7 mouse cellular contexts compared by ENCODE assay signal in genomic region chr11:97025721-97026344, GRCm38 (mm10). TPM values are rescaled to one million over a fixed set of nuclear protein-coding genes. Genes with fewer than 3 reads are reported as not detected.
DNase-seq lines count a peak whose midpoint lies in the region; ATAC-seq and TF ChIP-seq lines count a peak whose summit lies in the region.

No protein-coding gene starts in this region.

- H3K36me3 ChIP-seq in intestine, postnatal 0 days (ENCODE audit: control insufficient read depth, insufficient read depth): no peaks in the 10 kb centered on the region; the same call in 1 of the 2 replicates
- H3K36me3 ChIP-seq in limb, embryonic 10.5 days: no peaks in the 10 kb centered on the region
- no peaks in the 10 kb centered on the region for H3K36me3 ChIP-seq in midbrain, embryonic 12.5 days
- H3K36me3 ChIP-seq in small intestine, adult 2 months (ENCODE audit: control insufficient read depth, insufficient read depth, low read length): no peaks in the 10 kb centered on the region

- DNase-seq in adrenal gland, adult 8-10 months: peak; percentile 69
- peak; percentile 90 for DNase-seq in embryo, embryonic 9.5 days (ENCODE audit: extremely low spot score)
- DNase-seq in limb, embryonic 10.5 days (ENCODE audit: low spot score): peak; percentile 93

- peak overlapping the region; percentile 33 for H3K4me3 ChIP-seq in intestine, postnatal 0 days (ENCODE audit: low read depth, low read length)
- H3K4me3 ChIP-seq in limb, embryonic 10.5 days: peak overlapping the region; percentile 43
- H3K4me3 ChIP-seq in midbrain, embryonic 12.5 days: peak overlapping the region; percentile 26
- H3K4me3 ChIP-seq in small intestine, adult 2 months (ENCODE audit: low read depth, low read length): peak overlapping the region; percentile 40

- H3K27me3 ChIP-seq in intestine, postnatal 0 days (replicated peaks; ENCODE audit: control insufficient read depth, insufficient read depth, low read length): peaks cover 37% of the 10 kb centered on the region
- H3K27me3 ChIP-seq in limb, embryonic 10.5 days (ENCODE audit: low read depth, poor library complexity, severe bottlenecking): peaks cover 46% of the 10 kb centered on the region
- H3K27me3 ChIP-seq in midbrain, embryonic 12.5 days: peaks cover 50% of the 10 kb centered on the region
- peaks cover 10% of the 10 kb centered on the region for H3K27me3 ChIP-seq in small intestine, adult 2 months (ENCODE audit: control insufficient read depth, insufficient read depth, low read length)

- TF ChIP-seq POLR2A in small intestine, adult 2 months (IDR thresholded peaks at IDR 0.05; ENCODE audit: low read depth, low read length): no peak

- H3K4me2 ChIP-seq in intestine, postnatal 0 days (replicated peaks; ENCODE audit: low read depth): peak overlapping the region; percentile 70
- peak overlapping the region; percentile 52 for H3K4me2 ChIP-seq in midbrain, embryonic 12.5 days (replicated peaks)

- WGBS in intestine, postnatal 0 days: 9% methylated on average over 17 of the region's 17 CpGs
- 3% methylated on average over 17 of the region's 17 CpGs for WGBS in limb, embryonic 10.5 days
- WGBS in midbrain, embryonic 12.5 days: under 1% methylated on average over 17 of the region's 17 CpGs
- WGBS in small intestine, adult 2 months: 6% methylated on average over 17 of the region's 17 CpGs

- peak; percentile 98 for TF ChIP-seq CTCF in intestine, postnatal 0 days (IDR thresholded peaks at IDR 0.05; ENCODE audit: low read depth)
- TF ChIP-seq CTCF in small intestine, adult 2 months (IDR thresholded peaks at IDR 0.05; ENCODE audit: extremely low read depth, insufficient read length, insufficient replicate concordance, low read depth, low read length): peak; percentile 94

- peaks cover 15% of the 10 kb centered on the region; the same call in 1 of the 2 replicates for H3K4me1 ChIP-seq in intestine, postnatal 0 days (replicated peaks; ENCODE audit: control insufficient read depth, insufficient read depth, low read length)
- H3K4me1 ChIP-seq in limb, embryonic 10.5 days: peaks cover 51% of the 10 kb centered on the region
- peaks cover 37% of the 10 kb centered on the region for H3K4me1 ChIP-seq in midbrain, embryonic 12.5 days
- peaks cover 18% of the 10 kb centered on the region for H3K4me1 ChIP-seq in small intestine, adult 2 months (ENCODE audit: control insufficient read depth, insufficient read depth, insufficient read length, low read length)

- H3K27ac ChIP-seq in intestine, postnatal 0 days (ENCODE audit: low read depth, low read length): 0 out of 2 replicates have a peak overlapping the region, but pooled peaks have one; percentile 3
- peak overlapping the region; percentile 82 for H3K27ac ChIP-seq in limb, embryonic 10.5 days
- peak overlapping the region; percentile 71 for H3K27ac ChIP-seq in midbrain, embryonic 12.5 days (replicated peaks)
- no peak overlapping the region for H3K27ac ChIP-seq in small intestine, adult 2 months (ENCODE audit: insufficient read depth, low read depth, low read length)

- H3K9me3 ChIP-seq in intestine, postnatal 0 days (ENCODE audit: control insufficient read depth): no peaks in the 10 kb centered on the region
- H3K9me3 ChIP-seq in limb, embryonic 10.5 days (replicated peaks): no peaks in the 10 kb centered on the region
- no peaks in the 10 kb centered on the region for H3K9me3 ChIP-seq in midbrain, embryonic 12.5 days

- H3K9ac ChIP-seq in intestine, postnatal 0 days (ENCODE audit: low read depth, low read length): peak overlapping the region; percentile 47
- H3K9ac ChIP-seq in midbrain, embryonic 12.5 days (replicated peaks): no peak overlapping the region; the same call in 1 of the 2 replicates

- peak; percentile 73 for ATAC-seq in granulocyte monocyte progenitor cell, adult 5-6 weeks (replicated peaks; ENCODE audit: poor library complexity, severe bottlenecking)
- peak; percentile 8; the same call in 1 of the 2 replicates for ATAC-seq in intestine, postnatal 0 days
- ATAC-seq in midbrain, embryonic 12.5 days (ENCODE audit: low FRiP score, low read depth): peak; percentile 48

RNA-seq across cellular contexts. Expression of gene Scrn2, which starts 3.9 kb away (rescaled TPM):
- total RNA-seq in adrenal gland, adult 8-10 months (2022): 10 to 100 TPM; 19.4 to 40.6 (median 31.8) TPM
- 12.2 and 22.1 TPM in 2 replicates for total RNA-seq in granulocyte monocyte progenitor cell, adult 5-6 weeks (2014; fragmentation: Nextera tagmentation)
- 22.0 and 30.0 TPM in 2 replicates for total RNA-seq in granulocyte monocyte progenitor cell, adult 5-6 weeks (2017)
- 24.1 and 24.5 TPM in 2 replicates for polyA plus RNA-seq in intestine, postnatal 0 days (2015; fragmentation: Nextera tagmentation; extraction: Ambion mirVana)
- 47.5 and 50.4 TPM in 2 replicates for polyA plus RNA-seq in limb, embryonic 10.5 days (2016; fragmentation: Nextera tagmentation; extraction: Ambion mirVana)
- polyA plus RNA-seq in midbrain, embryonic 12.5 days (2016; fragmentation: Nextera tagmentation; extraction: Ambion mirVana): 22.5 and 24.2 TPM in 2 replicates
- 23.7 and 50.0 TPM in 2 replicates for polyA plus RNA-seq in small intestine, adult 2 months (2012; rRNA removed)

RNA-seq across cellular contexts. Expression of gene Sp6, which starts 12.6 kb away (rescaled TPM):
- under 1 TPM; 0.28 to 0.94 (median 0.61) TPM for total RNA-seq in adrenal gland, adult 8-10 months (2022)
- total RNA-seq in granulocyte monocyte progenitor cell, adult 5-6 weeks (2014; fragmentation: Nextera tagmentation): 0.26 and 0.37 TPM in 2 replicates
- not detected in 2 replicates for total RNA-seq in granulocyte monocyte progenitor cell, adult 5-6 weeks (2017)
- polyA plus RNA-seq in intestine, postnatal 0 days (2015; fragmentation: Nextera tagmentation; extraction: Ambion mirVana): 0.04 TPM in 1 of 2 replicates, not detected in the other
- polyA plus RNA-seq in limb, embryonic 10.5 days (2016; fragmentation: Nextera tagmentation; extraction: Ambion mirVana): 9.2 and 11.8 TPM in 2 replicates
- polyA plus RNA-seq in midbrain, embryonic 12.5 days (2016; fragmentation: Nextera tagmentation; extraction: Ambion mirVana): 0.26 and 0.63 TPM in 2 replicates
- 0.13 and 0.22 TPM in 2 replicates for polyA plus RNA-seq in small intestine, adult 2 months (2012; rRNA removed)

RNA-seq across cellular contexts. Expression of gene Lrrc46, which starts 15.4 kb away (rescaled TPM):
- total RNA-seq in adrenal gland, adult 8-10 months (2022): 1 to 10 TPM; 1.1 to 1.5 (median 1.3) TPM
- not detected in 2 replicates for total RNA-seq in granulocyte monocyte progenitor cell, adult 5-6 weeks (2014; fragmentation: Nextera tagmentation)
- 0.10 and 1.1 TPM in 2 replicates for total RNA-seq in granulocyte monocyte progenitor cell, adult 5-6 weeks (2017)
- polyA plus RNA-seq in intestine, postnatal 0 days (2015; fragmentation: Nextera tagmentation; extraction: Ambion mirVana): 0.17 and 0.18 TPM in 2 replicates
- polyA plus RNA-seq in limb, embryonic 10.5 days (2016; fragmentation: Nextera tagmentation; extraction: Ambion mirVana): 0.90 and 1.0 TPM in 2 replicates
- 2.4 and 3.3 TPM in 2 replicates for polyA plus RNA-seq in midbrain, embryonic 12.5 days (2016; fragmentation: Nextera tagmentation; extraction: Ambion mirVana)
- polyA plus RNA-seq in small intestine, adult 2 months (2012; rRNA removed): 0.09 TPM in 2 replicates

RNA-seq across cellular contexts. Expression of gene Mrpl10, which starts 15.5 kb away (rescaled TPM):
- total RNA-seq in adrenal gland, adult 8-10 months (2022): 100 to 1,000 TPM; 129 to 161 (median 147) TPM
- 44.6 and 51.7 TPM in 2 replicates for total RNA-seq in granulocyte monocyte progenitor cell, adult 5-6 weeks (2014; fragmentation: Nextera tagmentation)
- 22.9 and 23.2 TPM in 2 replicates for total RNA-seq in granulocyte monocyte progenitor cell, adult 5-6 weeks (2017)
- polyA plus RNA-seq in intestine, postnatal 0 days (2015; fragmentation: Nextera tagmentation; extraction: Ambion mirVana): 50.7 and 50.8 TPM in 2 replicates
- polyA plus RNA-seq in limb, embryonic 10.5 days (2016; fragmentation: Nextera tagmentation; extraction: Ambion mirVana): 93.6 and 94.8 TPM in 2 replicates
- 63.4 and 64.4 TPM in 2 replicates for polyA plus RNA-seq in midbrain, embryonic 12.5 days (2016; fragmentation: Nextera tagmentation; extraction: Ambion mirVana)
- polyA plus RNA-seq in small intestine, adult 2 months (2012; rRNA removed): 32.2 and 59.3 TPM in 2 replicates

RNA-seq across cellular contexts. Expression of gene Osbpl7, which starts 24.6 kb away (rescaled TPM):
- total RNA-seq in adrenal gland, adult 8-10 months (2022): 10 to 100 TPM; 14.3 to 23.7 (median 18.1) TPM
- total RNA-seq in granulocyte monocyte progenitor cell, adult 5-6 weeks (2014; fragmentation: Nextera tagmentation): 24.4 and 29.4 TPM in 2 replicates
- total RNA-seq in granulocyte monocyte progenitor cell, adult 5-6 weeks (2017): 7.9 and 8.5 TPM in 2 replicates
- 10.6 and 12.0 TPM in 2 replicates for polyA plus RNA-seq in intestine, postnatal 0 days (2015; fragmentation: Nextera tagmentation; extraction: Ambion mirVana)
- 8.3 and 10.1 TPM in 2 replicates for polyA plus RNA-seq in limb, embryonic 10.5 days (2016; fragmentation: Nextera tagmentation; extraction: Ambion mirVana)
- 8.5 and 10.8 TPM in 2 replicates for polyA plus RNA-seq in midbrain, embryonic 12.5 days (2016; fragmentation: Nextera tagmentation; extraction: Ambion mirVana)
- 12.1 and 21.3 TPM in 2 replicates for polyA plus RNA-seq in small intestine, adult 2 months (2012; rRNA removed)

Comparison
In these comparisons a context has a peak if more than half of its experiments do, and no peak if none do; other contexts are left out.
1. ATAC-seq: peak in every context shown above with its lines; median percentile 73 in granulocyte monocyte progenitor cell, adult 5-6 weeks; 48 in midbrain, embryonic 12.5 days; 8 in intestine, postnatal 0 days.